15 mouse cellular contexts compared by ENCODE assay signal in the genomic region with DNA sequence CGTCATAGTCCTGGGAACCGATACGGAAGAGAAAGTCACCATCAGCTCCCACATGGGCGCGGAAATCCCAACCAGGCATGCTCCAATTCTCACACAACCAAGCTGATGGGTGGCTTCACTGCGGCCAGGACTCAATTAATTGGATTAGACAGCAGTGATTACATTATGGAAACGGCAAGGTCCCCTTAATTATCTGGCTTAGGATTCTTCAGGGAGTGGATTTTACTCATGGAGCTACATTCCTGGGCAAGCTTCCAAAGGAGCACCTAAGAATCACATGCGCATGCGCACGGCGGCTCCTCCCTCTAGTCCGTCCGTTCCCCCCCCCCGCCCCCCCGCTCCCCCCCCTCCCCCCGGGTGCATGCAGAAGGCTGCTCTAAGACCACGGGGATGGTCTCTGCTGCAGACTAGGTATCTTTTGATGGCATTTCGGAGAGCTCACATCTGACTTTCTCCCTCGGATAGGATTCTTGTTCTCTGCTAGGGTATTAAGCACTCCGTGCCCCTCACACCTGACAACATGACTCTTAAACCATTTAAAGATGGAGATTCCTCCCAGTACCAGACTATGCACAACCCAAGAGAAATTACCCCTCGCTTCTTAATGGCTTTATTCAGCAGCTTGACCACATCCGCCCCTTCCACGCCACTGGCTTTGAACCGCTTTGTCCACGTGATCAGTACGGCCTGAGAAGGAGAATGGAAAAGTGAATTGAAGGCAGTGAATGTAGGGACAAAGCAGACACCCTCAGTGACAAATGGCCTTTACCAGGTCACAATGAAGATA. TPM values are rescaled to one million over a fixed set of nuclear protein-coding genes. Genes with fewer than 3 reads are reported as not detected.
DNase-seq lines count a peak whose midpoint lies in the region; ATAC-seq and TF ChIP-seq lines count a peak whose summit lies in the region.
"Had no signal": no experiment of that assay in that cellular context is flagged by ENCODE, and none has a peak within 500 bp of the region (broad histone marks: within the 10 kb centered on the region; RNA-seq: fewer than 3 reads in every experiment).

No protein-coding gene starts in this region.

- no peak for ATAC-seq in forebrain, postnatal 0 days
- peak; percentile 44; the same call in 1 of the 2 replicates for ATAC-seq in neural tube, embryonic 13.5 days (ENCODE audit: low read depth)
- ATAC-seq in kidney, embryonic 15.5 days (replicated peaks; ENCODE audit: low FRiP score) = no peak
- no peak for ATAC-seq in CD4-positive, CD25-positive, alpha-beta regulatory T cell, adult 4 months
- ATAC-seq: intestine, embryonic 16.5 days; lung, postnatal 0 days had no signal

- 51% methylated on average over 22 of the region's 26 CpGs for WGBS in forebrain, postnatal 0 days
- WGBS in forebrain, embryonic 10.5 days = 63% methylated on average over 23 of the region's 26 CpGs
- 47% methylated on average over 25 of the region's 26 CpGs for WGBS in neural tube, embryonic 13.5 days
- 79% methylated on average over 22 of the region's 26 CpGs for WGBS in kidney, embryonic 15.5 days

- no peaks in the 10 kb centered on the region for H3K4me1 ChIP-seq in forebrain, postnatal 0 days (ENCODE audit: insufficient read depth)
- H3K4me1 ChIP-seq in forebrain, embryonic 10.5 days = peaks cover 13% of the 10 kb centered on the region
- H3K4me1 ChIP-seq in neural tube, embryonic 13.5 days (replicated peaks) = peaks cover 4% of the 10 kb centered on the region; the same call in 1 of the 2 replicates
- H3K4me1 ChIP-seq in kidney, embryonic 15.5 days = peaks cover 5% of the 10 kb centered on the region; the same call in 1 of the 2 replicates
- H3K4me1 ChIP-seq: embryonic facial prominence, embryonic 12.5 days; limb, embryonic 13.5 days had no signal

- H3K4me2 ChIP-seq in forebrain, postnatal 0 days (ENCODE audit: low read depth) = no peak overlapping the region
- H3K4me2 ChIP-seq in neural tube, embryonic 13.5 days = peak overlapping the region; percentile 24; the same call in 1 of the 2 replicates
- no peak overlapping the region for H3K4me2 ChIP-seq in kidney, embryonic 15.5 days
- H3K4me2 ChIP-seq: embryonic facial prominence, embryonic 12.5 days; limb, embryonic 13.5 days had no signal

- peaks cover 60% of the 10 kb centered on the region for H3K36me3 ChIP-seq in forebrain, postnatal 0 days (ENCODE audit: insufficient read depth)
- H3K36me3 ChIP-seq in forebrain, embryonic 10.5 days (replicated peaks) = peaks cover 11% of the 10 kb centered on the region; the same call in 1 of the 2 replicates
- H3K36me3 ChIP-seq in neural tube, embryonic 13.5 days = peaks cover 65% of the 10 kb centered on the region
- peaks cover 63% of the 10 kb centered on the region for H3K36me3 ChIP-seq in kidney, embryonic 15.5 days

- no peak overlapping the region for H3K9ac ChIP-seq in forebrain, postnatal 0 days
- no peak overlapping the region for H3K9ac ChIP-seq in neural tube, embryonic 13.5 days
- H3K9ac ChIP-seq in kidney, embryonic 15.5 days = no peak overlapping the region
- H3K9ac ChIP-seq: embryonic facial prominence, embryonic 12.5 days; limb, embryonic 13.5 days had no signal

- TF ChIP-seq CTCF in forebrain, postnatal 0 days (IDR thresholded peaks at IDR 0.05; ENCODE audit: low read depth) = no peak

- H3K4me3 ChIP-seq in forebrain, postnatal 0 days (ENCODE audit: low read depth, low read length) = no peak overlapping the region
- H3K4me3 ChIP-seq in forebrain, embryonic 10.5 days = no peak overlapping the region
- no peak overlapping the region for H3K4me3 ChIP-seq in neural tube, embryonic 13.5 days
- H3K4me3 ChIP-seq in kidney, embryonic 15.5 days (replicated peaks) = no peak overlapping the region
- H3K4me3 ChIP-seq: embryonic facial prominence, embryonic 12.5 days; heart, embryonic 10.5 days; layer of hippocampus, adult 2 months; limb, embryonic 13.5 days had no signal

- no peaks in the 10 kb centered on the region for H3K27me3 ChIP-seq in forebrain, postnatal 0 days (ENCODE audit: insufficient read depth, low read length)
- no peaks in the 10 kb centered on the region for H3K27me3 ChIP-seq in forebrain, embryonic 10.5 days (ENCODE audit: poor library complexity, severe bottlenecking)
- no peaks in the 10 kb centered on the region for H3K27me3 ChIP-seq in neural tube, embryonic 13.5 days
- H3K27me3 ChIP-seq in kidney, embryonic 15.5 days = no peaks in the 10 kb centered on the region
- H3K27me3 ChIP-seq: CH12.LX; embryonic facial prominence, embryonic 12.5 days; limb, embryonic 13.5 days had no signal

- peak; percentile 23 for DNase-seq in forebrain, postnatal 0 days
- DNase-seq in forebrain, embryonic 10.5 days (ENCODE audit: extremely low spot score, low spot score) = no peak
- DNase-seq in ES-CJ7 (ENCODE audit: low read depth, low spot score) = peak; percentile 59
- DNase-seq in brain, adult 2 months (ENCODE audit: low read depth, low spot score) = peak; percentile 58
- no peak for DNase-seq in layer of hippocampus, postnatal 10 days (ENCODE audit: low spot score in 2 of 2)

- H3K27ac ChIP-seq in forebrain, postnatal 0 days (ENCODE audit: low read depth, low read length) = no peak overlapping the region
- H3K27ac ChIP-seq in forebrain, embryonic 10.5 days = no peak overlapping the region
- no peak overlapping the region for H3K27ac ChIP-seq in neural tube, embryonic 13.5 days (replicated peaks)
- H3K27ac ChIP-seq in kidney, embryonic 15.5 days = no peak overlapping the region
- H3K27ac ChIP-seq: embryonic facial prominence, embryonic 12.5 days; heart, embryonic 10.5 days; layer of hippocampus, adult 2 months; limb, embryonic 13.5 days had no signal

- no peaks in the 10 kb centered on the region for H3K9me3 ChIP-seq in forebrain, postnatal 0 days (ENCODE audit: low read length)
- H3K9me3 ChIP-seq in forebrain, embryonic 10.5 days = no peaks in the 10 kb centered on the region
- H3K9me3 ChIP-seq in neural tube, embryonic 13.5 days = no peaks in the 10 kb centered on the region
- no peaks in the 10 kb centered on the region for H3K9me3 ChIP-seq in kidney, embryonic 15.5 days (replicated peaks)
- H3K9me3 ChIP-seq: embryonic facial prominence, embryonic 12.5 days; heart, embryonic 10.5 days; limb, embryonic 13.5 days had no signal

RNA-seq across cellular contexts. Expression of gene Tacr2, which starts 44.0 kb away (rescaled TPM):
- total RNA-seq in forebrain, postnatal 0 days (2014; rRNA removed) = not detected in 2 replicates
- polyA plus RNA-seq in forebrain, postnatal 0 days (2015; fragmentation: Nextera tagmentation; extraction: Ambion mirVana) = not detected in 2 replicates
- not detected in 2 replicates for polyA plus RNA-seq in forebrain, embryonic 10.5 days (2016; fragmentation: Nextera tagmentation; extraction: Ambion mirVana)
- polyA plus RNA-seq in neural tube, embryonic 13.5 days (2015; fragmentation: Nextera tagmentation; extraction: Ambion mirVana) = 0.25 TPM in 1 of 2 replicates, not detected in the other
- total RNA-seq in layer of hippocampus, postnatal 10 days (2021) = under 1 TPM in 1 of 2 experiments, not detected in 1; 0.25 TPM
- polyA plus RNA-seq in kidney, embryonic 15.5 days (2015; fragmentation: Nextera tagmentation; extraction: Ambion mirVana) = 0.06 TPM in 1 of 2 replicates, not detected in the other
- polyA plus RNA-seq in CD4-positive, CD25-positive, alpha-beta regulatory T cell, adult 4 months (2017; shearing (Covaris generic)) = not detected
- total RNA-seq: layer of hippocampus, adult 2 months had no signal
- polyA plus RNA-seq: embryonic facial prominence, embryonic 12.5 days; heart, embryonic 10.5 days; limb, embryonic 13.5 days had no signal

Comparison
In these comparisons a context has a peak if more than half of its experiments do, and no peak if none do; other contexts are left out.
1. DNase-seq: peak in forebrain, postnatal 0 days (single experiment), ES-CJ7 (single experiment) and brain, adult 2 months (single experiment); none in forebrain, embryonic 10.5 days (single experiment) and layer of hippocampus, postnatal 10 days (0 of 2).